In genomic region chr8:122459990-122460389, GRCm38 (mm10) we compare ENCODE assay signal across 9 mouse cellular contexts. TPM values are rescaled to one million over a fixed set of nuclear protein-coding genes. Genes with fewer than 3 reads are reported as not detected.
DNase-seq lines count a peak whose midpoint lies in the region; ATAC-seq and TF ChIP-seq lines count a peak whose summit lies in the region.
"Had no signal": no experiment of that assay in that cellular context is flagged by ENCODE, and none has a peak within 500 bp of the region (broad histone marks: within the 10 kb centered on the region; RNA-seq: fewer than 3 reads in every experiment).

No protein-coding gene starts in this region.

- peaks cover 15% of the 10 kb centered on the region for H3K4me1 ChIP-seq in hindbrain, embryonic 12.5 days
- peaks cover 12% of the 10 kb centered on the region for H3K4me1 ChIP-seq in midbrain, embryonic 11.5 days (ENCODE audit: control insufficient read depth, insufficient read depth, low read length)

- TF ChIP-seq CTCF in gastrocnemius, adult 2 months (IDR thresholded peaks at IDR 0.05) = no peak

- H3K9me3 ChIP-seq in hindbrain, embryonic 12.5 days (replicated peaks) = no peaks in the 10 kb centered on the region
- no peaks in the 10 kb centered on the region for H3K9me3 ChIP-seq in midbrain, embryonic 11.5 days (ENCODE audit: control insufficient read depth, low read length)

- peaks cover 86% of the 10 kb centered on the region for H3K27me3 ChIP-seq in hindbrain, embryonic 12.5 days
- H3K27me3 ChIP-seq in midbrain, embryonic 11.5 days (ENCODE audit: control insufficient read depth, insufficient read depth, low read length) = peaks cover 28% of the 10 kb centered on the region

- H3K4me2 ChIP-seq in hindbrain, embryonic 12.5 days (replicated peaks) = peak overlapping the region; percentile 57
- peak overlapping the region; percentile 57 for H3K4me2 ChIP-seq in midbrain, embryonic 11.5 days

- peak overlapping the region; percentile 72 for H3K4me3 ChIP-seq in gastrocnemius, adult 2 months
- H3K4me3 ChIP-seq in hindbrain, embryonic 12.5 days = peak overlapping the region; percentile 29
- peak overlapping the region; percentile 23; the same call in 1 of the 2 replicates for H3K4me3 ChIP-seq in midbrain, embryonic 11.5 days (ENCODE audit: low read depth, low read length)

- no peak for DNase-seq in gastrocnemius, adult 2 months
- no peak for DNase-seq in gastrocnemius, adult 18-20 months (ENCODE audit: low spot score)
- peak; percentile 57 for DNase-seq in CD4-positive helper T cell, adult 2 months (ENCODE audit: low read depth, low spot score)
- DNase-seq in midbrain, embryonic 11.5 days (ENCODE audit: low spot score, missing footprints) = no peak
- no peak for DNase-seq in adipocyte (ENCODE audit: low spot score)
- no peak for DNase-seq in cerebellum, adult 8-10 months

- H3K27ac ChIP-seq in gastrocnemius, adult 2 months = peak overlapping the region; percentile 89
- H3K27ac ChIP-seq in hindbrain, embryonic 12.5 days = no peak overlapping the region
- H3K27ac ChIP-seq in midbrain, embryonic 11.5 days (ENCODE audit: low read depth, low read length) = no peak overlapping the region

- H3K36me3 ChIP-seq in hindbrain, embryonic 12.5 days = no peaks in the 10 kb centered on the region
- no peaks in the 10 kb centered on the region for H3K36me3 ChIP-seq in midbrain, embryonic 11.5 days (ENCODE audit: control insufficient read depth, insufficient read depth, low read length)

- intact Hi-C loops in gastrocnemius, adult 2 months (cut with DNase I) = no loop called here

- WGBS in hindbrain, embryonic 12.5 days = 23% methylated on average over 7 of the region's 7 CpGs
- 30% methylated on average over 7 of the region's 7 CpGs for WGBS in midbrain, embryonic 11.5 days

- H3K9ac ChIP-seq in hindbrain, embryonic 12.5 days = 0 out of 2 replicates have a peak overlapping the region, but pooled peaks have one; percentile 24
- H3K9ac ChIP-seq in midbrain, embryonic 11.5 days (ENCODE audit: low read length) = no peak overlapping the region

- no peak for ATAC-seq in hindbrain, embryonic 12.5 days (ENCODE audit: low FRiP score)
- ATAC-seq in midbrain, embryonic 11.5 days (ENCODE audit: low FRiP score) = no peak
- ATAC-seq in frontal cortex, adult (ENCODE audit: low TSS enrichment) = no peak

RNA-seq across cellular contexts. Expression of gene Snai3, which starts 0.5 kb away (rescaled TPM):
- 10 to 100 TPM; 11.3 TPM for total RNA-seq in gastrocnemius, adult 2 months (2021)
- 10 to 100 TPM in 1 of 2 experiments, 1 to 10 TPM in 1; 5.7 to 14.7 TPM for total RNA-seq in gastrocnemius, adult 18-20 months (2021)
- polyA plus RNA-seq in hindbrain, embryonic 12.5 days (2016; fragmentation: Nextera tagmentation; extraction: Ambion mirVana) = not detected in 2 replicates
- polyA plus RNA-seq in midbrain, embryonic 11.5 days (2014; fragmentation: Nextera tagmentation; extraction: Ambion mirVana) = not detected in 2 replicates
- total RNA-seq: layer of hippocampus, adult 18-20 months had no signal

RNA-seq across cellular contexts. Expression of gene Rnf166, which starts 15.9 kb away (rescaled TPM):
- 10 to 100 TPM; 30.4 to 32.6 TPM for total RNA-seq in gastrocnemius, adult 2 months (2021)
- 10 to 100 TPM; 35.0 to 37.7 TPM for total RNA-seq in gastrocnemius, adult 18-20 months (2021)
- 35.3 and 39.2 TPM in 2 replicates for polyA plus RNA-seq in hindbrain, embryonic 12.5 days (2016; fragmentation: Nextera tagmentation; extraction: Ambion mirVana)
- polyA plus RNA-seq in midbrain, embryonic 11.5 days (2014; fragmentation: Nextera tagmentation; extraction: Ambion mirVana) = 23.2 and 29.7 TPM in 2 replicates

RNA-seq across cellular contexts. Expression of gene Ctu2, which starts 16.0 kb away (rescaled TPM):
- 1 to 10 TPM; 6.9 to 7.4 TPM for total RNA-seq in gastrocnemius, adult 2 months (2021)
- 1 to 10 TPM; 6.3 to 7.6 TPM for total RNA-seq in gastrocnemius, adult 18-20 months (2021)
- polyA plus RNA-seq in hindbrain, embryonic 12.5 days (2016; fragmentation: Nextera tagmentation; extraction: Ambion mirVana) = 66.7 and 68.1 TPM in 2 replicates
- 74.8 and 78.7 TPM in 2 replicates for polyA plus RNA-seq in midbrain, embryonic 11.5 days (2014; fragmentation: Nextera tagmentation; extraction: Ambion mirVana)

RNA-seq across cellular contexts. Expression of gene Mvd, which starts 16.8 kb away (rescaled TPM):
- total RNA-seq in gastrocnemius, adult 2 months (2021) = 1 to 10 TPM; 5.1 to 6.4 TPM
- 1 to 10 TPM; 3.9 to 5.6 TPM for total RNA-seq in gastrocnemius, adult 18-20 months (2021)
- 46.9 and 48.4 TPM in 2 replicates for polyA plus RNA-seq in hindbrain, embryonic 12.5 days (2016; fragmentation: Nextera tagmentation; extraction: Ambion mirVana)
- polyA plus RNA-seq in midbrain, embryonic 11.5 days (2014; fragmentation: Nextera tagmentation; extraction: Ambion mirVana) = 44.3 and 48.1 TPM in 2 replicates

RNA-seq across cellular contexts. Expression of gene Cyba, which starts 27.3 kb away (rescaled TPM):
- 1 to 10 TPM; 6.7 to 7.7 TPM for total RNA-seq in gastrocnemius, adult 2 months (2021)
- total RNA-seq in gastrocnemius, adult 18-20 months (2021) = 1 to 10 TPM; 4.5 to 8.6 TPM
- polyA plus RNA-seq in hindbrain, embryonic 12.5 days (2016; fragmentation: Nextera tagmentation; extraction: Ambion mirVana) = 60.4 and 62.1 TPM in 2 replicates
- polyA plus RNA-seq in midbrain, embryonic 11.5 days (2014; fragmentation: Nextera tagmentation; extraction: Ambion mirVana) = 54.4 and 61.6 TPM in 2 replicates
